Comparison of ENCODE assay signal across 8 mouse cellular contexts in the genomic region with DNA sequence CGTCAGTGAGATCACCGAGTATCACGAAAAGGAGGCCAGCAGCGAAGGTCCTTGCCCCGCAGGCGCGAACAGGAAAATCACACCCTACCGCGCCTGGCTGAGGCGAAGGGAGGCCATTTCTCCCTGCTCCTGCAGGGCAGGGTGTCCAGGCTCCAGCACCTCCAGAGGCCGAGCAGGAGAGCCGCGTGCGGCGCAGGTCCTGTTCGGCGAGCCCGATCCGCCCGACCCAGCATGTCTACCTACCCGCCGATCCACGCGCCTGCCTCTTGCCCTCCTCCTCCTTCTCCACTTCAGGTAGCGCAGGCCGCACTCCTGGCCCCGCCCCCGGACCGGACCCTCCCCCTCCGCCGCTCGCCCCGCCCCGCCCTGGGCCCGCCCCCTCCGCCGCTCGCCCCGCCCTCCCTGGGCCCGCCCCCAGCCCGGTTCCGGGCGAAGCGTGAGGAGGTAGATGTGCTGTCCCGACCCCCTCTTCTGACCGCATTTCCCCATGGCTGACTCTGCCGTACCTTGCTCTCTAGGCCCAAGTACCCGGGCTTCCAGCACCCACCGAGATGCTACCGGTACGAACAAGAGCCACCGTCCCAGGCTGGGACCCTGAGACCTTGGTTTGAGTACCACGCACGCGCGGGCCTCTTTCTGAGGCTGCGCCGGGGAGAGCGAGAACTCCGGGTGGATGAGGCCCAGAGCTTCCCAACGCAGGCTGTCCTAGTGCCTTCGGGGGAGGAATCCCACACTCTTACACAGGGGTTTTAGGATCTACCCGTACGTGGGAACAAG. TPM values are rescaled to one million over a fixed set of nuclear protein-coding genes. Genes with fewer than 3 reads are reported as not detected.
A peak's percentile ranks its signal among the peaks of the same experiment; 100 is the strongest.
DNase-seq lines count a peak whose midpoint lies in the region; ATAC-seq and TF ChIP-seq lines count a peak whose summit lies in the region.

Gene Rpap2, plus strand, starts transcription at position 73 of the 777 bp plus-strand sequence.
Gene Glmn, minus strand, starts transcription at position 588 of the 777 bp plus-strand sequence.

- ATAC-seq in embryonic facial prominence, embryonic 14.5 days (ENCODE audit: low read depth): peak; percentile 96
- peak; percentile 96 for ATAC-seq in limb, embryonic 13.5 days (ENCODE audit: low FRiP score, low read depth)
- peak; percentile 97 for ATAC-seq in midbrain, embryonic 16.5 days

- WGBS in embryonic facial prominence, embryonic 14.5 days: under 1% methylated on average over 37 of the region's 64 CpGs
- WGBS in heart, adult 2 months: under 1% methylated on average over 50 of the region's 64 CpGs
- 0% methylated on average over 42 of the region's 64 CpGs for WGBS in limb, embryonic 13.5 days
- 1% methylated on average over 50 of the region's 64 CpGs for WGBS in midbrain, embryonic 16.5 days

- H3K4me2 ChIP-seq in embryonic facial prominence, embryonic 14.5 days (ENCODE audit: low read depth, low read length): peak within 1 kb of the TSS; percentile 68
- peak within 1 kb of the TSS; percentile 71 for H3K4me2 ChIP-seq in limb, embryonic 13.5 days (replicated peaks)
- H3K4me2 ChIP-seq in midbrain, embryonic 16.5 days (ENCODE audit: low read length): peak within 1 kb of the TSS; percentile 61

- H3K79me2 ChIP-seq in heart, adult 2 months (replicated peaks; ENCODE audit: control insufficient read depth, insufficient read depth, low read length): no peaks in the 10 kb centered on the region

- peak within 1 kb of the TSS; percentile 83 for H3K9ac ChIP-seq in embryonic facial prominence, embryonic 14.5 days (ENCODE audit: low read depth, low read length)
- H3K9ac ChIP-seq in heart, adult 2 months (ENCODE audit: low read depth, low read length): peak within 1 kb of the TSS; percentile 95
- H3K9ac ChIP-seq in limb, embryonic 13.5 days: peak within 1 kb of the TSS; percentile 79
- peak within 1 kb of the TSS; percentile 90 for H3K9ac ChIP-seq in midbrain, embryonic 16.5 days (ENCODE audit: low read depth, low read length)

- peak within 1 kb of the TSS; percentile 88 for H3K27ac ChIP-seq in embryonic facial prominence, embryonic 14.5 days (replicated peaks; ENCODE audit: low read depth, low read length)
- H3K27ac ChIP-seq in heart, adult 2 months: peak within 1 kb of the TSS; percentile 75
- H3K27ac ChIP-seq in limb, embryonic 13.5 days: peak within 1 kb of the TSS; percentile 85
- peak within 1 kb of the TSS; percentile 86 for H3K27ac ChIP-seq in midbrain, embryonic 16.5 days (ENCODE audit: low read length)

- peak; percentile 85 for DNase-seq in 3T3-L1 (ENCODE audit: low read depth, low spot score)
- DNase-seq in adrenal gland, postnatal 4 days (ENCODE audit: low spot score in 2 of 2): peak; percentile 73 to 85
- peak; percentile 93 for DNase-seq in embryonic facial prominence, embryonic 14.5 days (ENCODE audit: low spot score)
- DNase-seq in heart, adult 2 months: peak; percentile 90
- DNase-seq in kidney, adult 8-10 months: peak; percentile 85
- DNase-seq in spleen, postnatal 10 days (ENCODE audit: low spot score in 2 of 2): peak; percentile 88 to 89

- H3K9me3 ChIP-seq in embryonic facial prominence, embryonic 14.5 days (ENCODE audit: control insufficient read depth, low read length): no peaks in the 10 kb centered on the region
- no peaks in the 10 kb centered on the region for H3K9me3 ChIP-seq in limb, embryonic 13.5 days
- H3K9me3 ChIP-seq in midbrain, embryonic 16.5 days (replicated peaks; ENCODE audit: control insufficient read depth, low read length, poor library complexity, severe bottlenecking): no peaks in the 10 kb centered on the region

- H3K4me1 ChIP-seq in embryonic facial prominence, embryonic 14.5 days (ENCODE audit: control insufficient read depth, insufficient read depth, low read length): 0 out of 2 replicates have a peak, but pooled peaks cover 5% of the 10 kb centered on the region
- no peaks in the 10 kb centered on the region; the same call in 1 of the 2 replicates for H3K4me1 ChIP-seq in heart, adult 2 months (ENCODE audit: control insufficient read depth, insufficient read depth, low read length)
- H3K4me1 ChIP-seq in limb, embryonic 13.5 days: peaks cover 9% of the 10 kb centered on the region
- H3K4me1 ChIP-seq in midbrain, embryonic 16.5 days (ENCODE audit: control insufficient read depth, insufficient read depth, low read length): peaks cover 9% of the 10 kb centered on the region

- peak within 1 kb of the TSS; percentile 71 for H3K4me3 ChIP-seq in embryonic facial prominence, embryonic 14.5 days (ENCODE audit: low read depth, low read length)
- H3K4me3 ChIP-seq in heart, adult 2 months: peak within 1 kb of the TSS; percentile 98
- H3K4me3 ChIP-seq in limb, embryonic 13.5 days: peak within 1 kb of the TSS; percentile 67
- peak within 1 kb of the TSS; percentile 76 for H3K4me3 ChIP-seq in midbrain, embryonic 16.5 days (ENCODE audit: low read depth, low read length)

- TF ChIP-seq CTCF in heart, adult 2 months (IDR thresholded peaks at IDR 0.05): peak; percentile 34

- peak; percentile 83 for TF ChIP-seq POLR2A in heart, adult 2 months (IDR thresholded peaks at IDR 0.05; ENCODE audit: insufficient read depth, low read depth, low read length)

- no peak for TF ChIP-seq EP300 in heart, adult 2 months (IDR thresholded peaks at IDR 0.05; ENCODE audit: insufficient read depth, low read depth, low read length)

- no peaks in the 10 kb centered on the region for H3K27me3 ChIP-seq in embryonic facial prominence, embryonic 14.5 days (replicated peaks; ENCODE audit: control insufficient read depth, insufficient read depth, low read length)
- no peaks in the 10 kb centered on the region for H3K27me3 ChIP-seq in heart, adult 2 months (ENCODE audit: control insufficient read depth, insufficient read depth, low read length)
- no peaks in the 10 kb centered on the region for H3K27me3 ChIP-seq in limb, embryonic 13.5 days
- no peaks in the 10 kb centered on the region for H3K27me3 ChIP-seq in midbrain, embryonic 16.5 days (ENCODE audit: control insufficient read depth, insufficient read depth, low read depth, low read length)

- intact Hi-C loops in heart, adult 2 months (cut with DNase I): loop anchor here (5.0 to 10.0 kb wide), 2 partner anchors 160 to 733 kb away; partner anchors contain the start of gene Btbd8

- peaks cover 16% of the 10 kb centered on the region for H3K36me3 ChIP-seq in embryonic facial prominence, embryonic 14.5 days (ENCODE audit: control insufficient read depth, insufficient read depth, low read length)
- no peaks in the 10 kb centered on the region for H3K36me3 ChIP-seq in heart, adult 2 months (ENCODE audit: control insufficient read depth, insufficient read depth, low read length)
- peaks cover 23% of the 10 kb centered on the region for H3K36me3 ChIP-seq in limb, embryonic 13.5 days
- H3K36me3 ChIP-seq in midbrain, embryonic 16.5 days (ENCODE audit: control insufficient read depth, insufficient read depth, low read length): no peaks in the 10 kb centered on the region

RNA-seq across cellular contexts. Expression of gene Rpap2, which starts in this region (rescaled TPM):
- total RNA-seq in adrenal gland, postnatal 4 days (2021): 10 to 100 TPM; 24.2 to 26.9 TPM
- 19.1 and 20.9 TPM in 2 replicates for polyA plus RNA-seq in embryonic facial prominence, embryonic 14.5 days (2014; fragmentation: Nextera tagmentation; extraction: Ambion mirVana)
- total RNA-seq in heart, adult 2 months (2021): 1 to 10 TPM; 6.6 to 6.8 TPM
- polyA plus RNA-seq in heart, adult 2 months (2012; rRNA removed): 2.1 and 4.4 TPM in 2 replicates
- 20.5 and 22.3 TPM in 2 replicates for polyA plus RNA-seq in limb, embryonic 13.5 days (2015; fragmentation: Nextera tagmentation; extraction: Ambion mirVana)
- polyA plus RNA-seq in midbrain, embryonic 16.5 days (2015; fragmentation: Nextera tagmentation; extraction: Ambion mirVana): 26.2 and 26.4 TPM in 2 replicates

RNA-seq across cellular contexts. Expression of gene Glmn, which starts in this region (rescaled TPM):
- 10 to 100 TPM; 23.7 to 24.1 TPM for total RNA-seq in adrenal gland, postnatal 4 days (2021)
- 26.4 and 26.5 TPM in 2 replicates for polyA plus RNA-seq in embryonic facial prominence, embryonic 14.5 days (2014; fragmentation: Nextera tagmentation; extraction: Ambion mirVana)
- 1 to 10 TPM; 3.1 to 4.1 TPM for total RNA-seq in heart, adult 2 months (2021)
- 0.47 and 1.2 TPM in 2 replicates for polyA plus RNA-seq in heart, adult 2 months (2012; rRNA removed)
- polyA plus RNA-seq in limb, embryonic 13.5 days (2015; fragmentation: Nextera tagmentation; extraction: Ambion mirVana): 44.1 and 46.4 TPM in 2 replicates
- polyA plus RNA-seq in midbrain, embryonic 16.5 days (2015; fragmentation: Nextera tagmentation; extraction: Ambion mirVana): 39.8 and 40.4 TPM in 2 replicates

Comparison
In these comparisons a context has a peak if more than half of its experiments do, and no peak if none do; other contexts are left out.
1. Peak in every context shown above with its lines: DNase-seq, ATAC-seq, H3K4me3 ChIP-seq and H3K27ac ChIP-seq.
2. RNA of gene Glmn (total RNA-seq): 23.7 to 24.1 TPM in adrenal gland, postnatal 4 days; 3.1 to 4.1 TPM in heart, adult 2 months; every median in the first group is over 4 times any median in the second.
3. RNA of gene Glmn (polyA plus RNA-seq): 44.1 to 46.4 TPM in limb, embryonic 13.5 days, 39.8 to 40.4 TPM in midbrain, embryonic 16.5 days and 26.4 to 26.5 TPM in embryonic facial prominence, embryonic 14.5 days; 0.47 to 1.2 TPM in heart, adult 2 months; every median in the first group is over 10 times any median in the second.